Mouse (Mus musculus): ENCODE measurements around the gene Tmem108. TPM values are rescaled to one million over a fixed set of nuclear protein-coding genes. Genes with fewer than 3 reads are reported as not detected.

Tmem108 gene
- total RNA-seq, 2 experiments from 2014 or later: 0.07 to 0.29 TPM

DNA sequence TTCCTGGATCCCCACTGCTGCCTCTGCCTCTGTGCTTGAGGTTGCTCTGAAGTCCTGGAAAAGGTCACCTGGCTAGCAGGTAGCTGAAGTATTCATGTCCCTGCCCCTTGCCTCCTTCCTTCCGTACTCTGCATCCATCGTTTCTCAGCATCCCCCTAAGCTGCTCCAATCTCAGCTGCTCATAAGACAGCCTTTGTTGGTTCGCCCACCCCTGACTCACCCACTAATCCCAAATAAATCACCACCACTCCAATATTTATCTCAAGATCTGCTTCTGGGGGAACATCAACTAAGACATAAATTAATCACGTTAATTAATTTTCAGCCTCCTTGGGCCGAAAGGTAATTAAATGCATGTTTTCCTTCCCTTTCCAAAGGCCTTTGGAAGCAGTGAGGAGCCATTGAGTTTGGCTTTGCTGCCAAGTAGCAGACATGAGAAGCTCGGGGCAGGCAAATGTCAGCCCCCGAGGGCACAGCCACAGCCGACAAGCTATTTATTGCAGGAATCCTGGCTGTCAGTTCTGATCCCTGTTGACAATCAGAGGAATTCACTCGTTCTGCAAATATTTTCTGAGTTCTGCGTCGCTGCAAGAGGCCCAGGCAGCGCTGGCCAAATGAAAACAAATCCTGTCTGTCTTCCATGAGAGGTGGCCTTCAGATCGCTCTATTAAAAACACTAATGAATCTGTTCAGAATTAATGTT is 318.4 kb downstream of the Tmem108 start:
- peak; percentile 16 for DNase-seq
- intact Hi-C loops (cut with DNase I; ENCODE audit: low total_unique reads): no loop called here

- no peak for DNase-seq
- intact Hi-C loops (cut with DNase I; ENCODE audit: low total_unique reads): no loop called here
These were observed 321.0 kb downstream of the Tmem108 start for GRCm38 (mm10) chr9:103440597-103440996.

GRCm38 (mm10) chr9:103437104-103437503 is 324.5 kb downstream of the Tmem108 start:
- intact Hi-C loops (cut with DNase I; ENCODE audit: low total_unique reads): no loop called here
- peak; percentile 19 for DNase-seq

DNA sequence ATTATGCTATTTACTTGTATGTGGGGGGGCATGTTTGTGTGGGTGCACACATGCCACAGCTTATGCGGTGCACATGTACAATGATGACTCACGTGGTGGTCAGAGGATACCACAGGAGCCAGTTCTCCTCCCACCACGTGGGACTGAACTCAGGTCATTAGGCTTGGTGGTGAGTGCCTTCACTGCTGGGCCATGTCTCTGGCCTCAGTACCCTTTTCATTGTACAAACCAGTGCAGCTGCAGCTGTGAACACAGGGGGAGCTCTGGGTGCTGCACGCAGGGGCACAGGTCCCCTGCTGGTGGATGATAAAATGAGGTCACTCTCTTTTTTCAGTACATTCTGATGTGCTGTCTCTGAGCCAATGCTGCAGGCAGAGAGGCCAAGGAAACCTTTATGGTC is 327.5 kb downstream of the Tmem108 start:
- DNase-seq: no peak

More for the DNA sequence above, 327.5 kb downstream of the Tmem108 start:
- intact Hi-C loops (cut with DNase I; ENCODE audit: low total_unique reads): no loop called here

Other genes starting within 250 kb of the Tmem108 start
- gene Nphp3, start 240.7 kb upstream of the Tmem108 start, total RNA-seq (2021): 1 to 10 TPM; 1.8 TPM

Measured in gastrocnemius, postnatal 14 days (tissue).